Mouse (Mus musculus) MEL (cell line): Measurements from ENCODE around the gene Myrf.

Source experiments
- CHD1 ChIP-seq: IDR thresholded peaks from 2 replicates; pipeline ENCODE4 v1.6.1; 2012; ENCODE audit warnings: low read depth, mild to moderate bottlenecking, inconsistent platforms, low read length, improper control_type of control experiment
- CTCF ChIP-seq, 3 experiments: IDR thresholded peaks in 2 of 3; conservative IDR thresholded peaks in 1 of 3; 2 replicates each; pipeline ENCODE4 v1.5.1; 2011 to 2012; ENCODE audit warnings: low read length in 3 of 3, low read depth in 2 of 3, mild to moderate bottlenecking in 2 of 3, improper control_type of control experiment in 1 of 3, inconsistent platforms in 1 of 3, mixed read lengths in 1 of 3, moderate library complexity in 1 of 3; ENCODE audit not compliant: control insufficient read depth in 1 of 3, insufficient read depth in 1 of 3, poor library complexity in 1 of 3, severe bottlenecking in 1 of 3
- E2F4 ChIP-seq: IDR thresholded peaks from 2 replicates; pipeline ENCODE4 v1.6.1; 2011; ENCODE audit warnings: low read depth, low read length, improper control_type of control experiment, borderline replicate concordance
- EP300 ChIP-seq, 2 experiments: IDR thresholded peaks; 2 replicates each; pipeline ENCODE4 v1.6.1; 2011; ENCODE audit warnings: improper control_type of control experiment in 2 of 2, low read length in 2 of 2, low read depth in 1 of 2, mild to moderate bottlenecking in 1 of 2
- HCFC1 ChIP-seq: IDR thresholded peaks from 2 replicates; pipeline ENCODE4 v1.6.1; 2012; ENCODE audit warnings: low read depth, mild to moderate bottlenecking, inconsistent platforms, low read length, improper control_type of control experiment, moderate library complexity
- MEF2A ChIP-seq: IDR thresholded peaks from 2 replicates; pipeline ENCODE4 v1.6.1; 2014; ENCODE audit warnings: low read depth, mild to moderate bottlenecking, inconsistent platforms, low read length, improper control_type of control experiment; ENCODE audit not compliant: poor library complexity, insufficient replicate concordance, severe bottlenecking; ENCODE audit errors: extremely low read depth
- TBP ChIP-seq: IDR thresholded peaks from 2 replicates; pipeline ENCODE4 v1.8.0; 2011; ENCODE audit warnings: low read depth, low read length, improper control_type of control experiment
- USF1 ChIP-seq: IDR thresholded peaks from 2 replicates; pipeline ENCODE4 v1.6.1; 2014; ENCODE audit warnings: low read depth, mild to moderate bottlenecking, inconsistent platforms, low read length, improper control_type of control experiment, moderate library complexity

DNA sequence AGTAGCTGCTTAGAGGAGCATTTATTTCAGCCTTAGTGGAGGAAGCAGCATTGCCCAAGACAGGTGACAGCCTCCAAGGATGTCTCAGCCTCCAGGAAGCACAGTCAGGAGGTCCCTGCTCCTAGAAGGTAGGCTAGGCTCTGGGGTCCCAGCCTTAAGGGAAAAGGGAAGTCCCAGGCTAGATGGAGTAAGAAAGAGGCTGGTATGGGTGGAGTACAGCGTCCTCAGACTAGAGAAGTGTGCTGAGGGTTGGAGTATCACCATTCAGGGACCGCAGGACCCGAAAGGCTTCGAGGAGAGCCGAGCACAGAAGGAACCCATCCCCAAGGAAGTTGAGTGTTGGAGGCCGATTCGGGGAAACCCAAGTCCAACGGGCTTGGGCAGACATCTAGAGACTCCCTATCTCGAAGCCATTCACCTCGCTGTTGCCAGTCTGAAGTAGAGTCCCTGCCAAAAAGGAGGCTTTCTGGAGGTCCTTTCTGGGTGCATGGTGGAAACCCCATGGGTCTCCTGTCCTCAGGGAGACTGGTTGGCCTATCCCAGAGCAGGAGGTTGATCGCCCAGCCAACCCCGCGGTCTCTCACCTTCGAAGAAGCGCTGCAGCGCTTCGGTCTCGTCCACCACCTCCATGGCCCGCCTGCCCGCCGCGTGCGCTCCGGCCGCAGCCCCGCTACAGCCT lies 434 bp downstream of the Myrf start:
- TF ChIP-seq USF1: no peak
- TF ChIP-seq MEF2A: no peak
- TF ChIP-seq HCFC1: no peak
- TF ChIP-seq CTCF (IDR thresholded peaks at IDR 0.05 in 2 of 3, conservative IDR thresholded peaks at IDR 0.05 in 1 of 3; ENCODE audit: control insufficient read depth in 1 of 3, insufficient read depth in 1 of 3, low read depth in 2 of 3, low read length in 3 of 3, poor library complexity in 1 of 3, severe bottlenecking in 1 of 3): no peak
- TF ChIP-seq TBP: no peak
- TF ChIP-seq E2F4: no peak
- no peak for TF ChIP-seq CHD1
- no peak for TF ChIP-seq EP300 (IDR thresholded peaks at IDR 0.05; ENCODE audit: low read depth in 1 of 2, low read length in 2 of 2)
